Mouse (Mus musculus) embryo, embryonic 10 days (tissue): ENCODE results near the gene Hsp90aa1.
"Not testable (repeated sequence)": the region's sequence is repeated elsewhere in the genome, so short reads cannot be mapped to it uniquely, and the experiment has no call there.

Experiments used
- DNase-seq: peaks from one replicate; pipeline ENCODE4 v3.0.0-alpha.2; 2015; ENCODE audit warnings: low spot score

Hsp90aa1 gene

GRCm38 (mm10) chr12:110702556-110702955 is at the start of gene Hsp90aa1:
Gene Hsp90aa1 (minus strand): TSS chr12:110702728.
- no peak for DNase-seq

GRCm38 (mm10) chr12:110750770-110751439 is 48.4 kb upstream of the Hsp90aa1 start:
- no peak for DNase-seq

- DNase-seq, result no peak
Measured at GRCm38 (mm10) chr12:110738158-110738921, 35.8 kb upstream of the Hsp90aa1 start.

GRCm38 (mm10) chr12:110737170-110738157 is 34.9 kb upstream of the Hsp90aa1 start, which contains the start of gene Wdr20:
Gene Wdr20 (plus strand): TSS chr12:110737944.
- peak; percentile 97 for DNase-seq

- no peak for DNase-seq
Measured at GRCm38 (mm10) chr12:110736641-110737040, 34.1 kb upstream of the Hsp90aa1 start.

GRCm38 (mm10) chr12:110733254-110733653 is 30.7 kb upstream of the Hsp90aa1 start:
- DNase-seq, result not testable (repeated sequence)

GRCm38 (mm10) chr12:110726428-110726827 is 23.9 kb upstream of the Hsp90aa1 start:
- no peak for DNase-seq

- no peak for DNase-seq
Measured at GRCm38 (mm10) chr12:110725489-110725888, 23.0 kb upstream of the Hsp90aa1 start.

- DNase-seq, result no peak
Measured at GRCm38 (mm10) chr12:110725051-110725450, 22.5 kb upstream of the Hsp90aa1 start.

- DNase-seq, result peak; percentile 66
Measured at GRCm38 (mm10) chr12:110716004-110716403, 13.5 kb upstream of the Hsp90aa1 start.

GRCm38 (mm10) chr12:110714215-110714614 is 11.7 kb upstream of the Hsp90aa1 start:
- DNase-seq, result no peak

- DNase-seq, result no peak
Measured at GRCm38 (mm10) chr12:110713784-110714183, 11.3 kb upstream of the Hsp90aa1 start.

- DNase-seq, result no peak
Measured at GRCm38 (mm10) chr12:110711270-110711669, 8.7 kb upstream of the Hsp90aa1 start.

GRCm38 (mm10) chr12:110707451-110707850 is 4.9 kb upstream of the Hsp90aa1 start:
- no peak for DNase-seq

GRCm38 (mm10) chr12:110706337-110707231 is 4.1 kb upstream of the Hsp90aa1 start:
- peak; percentile 84 for DNase-seq

GRCm38 (mm10) chr12:110705419-110705818 is 2.9 kb upstream of the Hsp90aa1 start:
- DNase-seq, result not testable (repeated sequence)

GRCm38 (mm10) chr12:110703682-110704081 is 1.2 kb upstream of the Hsp90aa1 start:
- DNase-seq, result no peak

GRCm38 (mm10) chr12:110703008-110703471 is 512 bp upstream of the Hsp90aa1 start:
- DNase-seq, result peak; percentile 93

- not testable (repeated sequence) for DNase-seq
Measured at GRCm38 (mm10) chr12:110701363-110701762, 1.2 kb downstream of the Hsp90aa1 start.

GRCm38 (mm10) chr12:110700730-110701129 is 1.8 kb downstream of the Hsp90aa1 start:
- DNase-seq, result no peak

GRCm38 (mm10) chr12:110699171-110699547 is 3.4 kb downstream of the Hsp90aa1 start:
- DNase-seq, result no peak
